Mouse (Mus musculus) lung, embryonic 15.5 days (tissue): ENCODE measurements around the gene Pde4dip. TPM values are rescaled to one million over a fixed set of nuclear protein-coding genes. Genes with fewer than 3 reads are reported as not detected.

Source experiments
- ATAC-seq: fragments of 200-750 bp; cut with Nextera tagmentation; 2 replicates; pipeline ENCODE4 v1.8.0; 2017; ENCODE audit warnings: moderate number of reproducible peaks, borderline replicate concordance; ENCODE audit not compliant: low FRiP score, low TSS enrichment; ENCODE audit errors: extremely low read depth
- H3K27ac ChIP-seq: fragments of 300-500 bp; sonication (generic); 2 replicates; pipeline ENCODE4 v1.5.1; 2015; ENCODE audit warnings: moderate library complexity, mild to moderate bottlenecking, inconsistent platforms
- H3K27me3 ChIP-seq: fragments of 300-500 bp; sonication (generic); 2 replicates; pipeline ENCODE4 v1.6.1; 2015; ENCODE audit warnings: inconsistent platforms
- H3K36me3 ChIP-seq: fragments of 300-500 bp; sonication (generic); 2 replicates; pipeline ENCODE4 v1.6.1; 2015; ENCODE audit warnings: inconsistent platforms
- H3K4me1 ChIP-seq: fragments of 300-500 bp; sonication (generic); 2 replicates; pipeline ENCODE4 v1.6.1; 2015; ENCODE audit warnings: inconsistent platforms
- H3K4me2 ChIP-seq: fragments of 300-500 bp; sonication (generic); 2 replicates; pipeline ENCODE4 v1.6.1; 2015; ENCODE audit warnings: inconsistent platforms, mild to moderate bottlenecking, moderate library complexity
- H3K4me3 ChIP-seq: fragments of 300-500 bp; sonication (generic); 2 replicates; pipeline ENCODE4 v1.5.1; 2015; ENCODE audit warnings: mild to moderate bottlenecking, inconsistent platforms
- H3K9ac ChIP-seq: fragments of 300-500 bp; sonication (generic); 2 replicates; pipeline ENCODE4 v1.6.1; 2015; ENCODE audit warnings: inconsistent platforms
- H3K9me3 ChIP-seq: fragments of 300-500 bp; sonication (generic); 2 replicates; pipeline ENCODE4 v1.6.1; 2016; ENCODE audit warnings: inconsistent platforms
- WGBS: fragments of 180-500 bp; shearing (Covaris S2); methylation state at CpG from one replicate; pipeline ENCODE4 v1.1.7; 2015; 5-methylcytosine and 5-hydroxymethylcytosine counted together
- polyA plus RNA-seq: library from polyadenylated mRNA; unstranded; fragments of >200 nt; fragmentation: Nextera tagmentation; extraction: Ambion mirVana; gene quantifications from 2 replicates; pipeline ENCODE4 v1.2.1, GENCODE M21; 2015

The Pde4dip gene
- polyA plus RNA-seq, result 16.4 and 18.3 TPM in 2 replicates

GRCm38 (mm10) chr3:97888168-97888901 lies at the start of gene Pde4dip:
Pde4dip (minus strand) TSS chr3:97888707.
- WGBS, result under 1% methylated on average over 41 of the region's 44 CpGs
- Histone ChIP-seq H3K4me1 (peaks cover 9% of the 10 kb centered on the region; the same call in 1 of the 2 replicates), H3K27me3 (peaks cover 56% of the 10 kb centered on the region), H3K9ac (peak within 1 kb of the TSS; percentile 14; the same call in 1 of the 2 replicates), H3K27ac (no peak within 1 kb of the TSS), H3K9me3 (no peaks in the 10 kb centered on the region), H3K4me2 (peak within 1 kb of the TSS; percentile 61), H3K4me3 (peak within 1 kb of the TSS; percentile 33), H3K36me3 (no peaks in the 10 kb centered on the region)
- no peak for ATAC-seq

DNA sequence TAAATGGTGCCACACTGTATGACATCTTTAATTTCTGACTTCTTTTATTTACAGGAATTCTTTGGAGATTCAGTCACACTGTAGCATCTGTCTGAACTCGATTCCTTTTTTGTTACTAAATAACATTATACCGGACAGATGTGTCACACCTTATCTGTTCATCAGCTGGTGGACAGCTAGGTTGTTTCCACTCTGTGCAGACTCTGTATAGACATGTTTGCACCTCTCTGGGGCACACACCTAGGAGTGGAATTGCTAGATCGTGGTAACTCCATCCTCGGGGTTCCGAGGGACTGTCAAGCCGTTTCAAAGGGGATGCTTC lies 49.4 kb upstream of the Pde4dip start:
- no peak overlapping the region for H3K4me3 ChIP-seq
- H3K9ac ChIP-seq, result no peak overlapping the region
- H3K27ac ChIP-seq, result no peak overlapping the region
- H3K4me1 ChIP-seq, result peaks cover 55% of the 10 kb centered on the region
- no peak overlapping the region for H3K4me2 ChIP-seq
- no peak for ATAC-seq
- no peaks in the 10 kb centered on the region for H3K36me3 ChIP-seq
- 0 out of 2 replicates have a peak, but pooled peaks cover 3% of the 10 kb centered on the region for H3K27me3 ChIP-seq
- no peaks in the 10 kb centered on the region for H3K9me3 ChIP-seq
- WGBS, result 52% methylated on average over 6 of the region's 6 CpGs

DNA sequence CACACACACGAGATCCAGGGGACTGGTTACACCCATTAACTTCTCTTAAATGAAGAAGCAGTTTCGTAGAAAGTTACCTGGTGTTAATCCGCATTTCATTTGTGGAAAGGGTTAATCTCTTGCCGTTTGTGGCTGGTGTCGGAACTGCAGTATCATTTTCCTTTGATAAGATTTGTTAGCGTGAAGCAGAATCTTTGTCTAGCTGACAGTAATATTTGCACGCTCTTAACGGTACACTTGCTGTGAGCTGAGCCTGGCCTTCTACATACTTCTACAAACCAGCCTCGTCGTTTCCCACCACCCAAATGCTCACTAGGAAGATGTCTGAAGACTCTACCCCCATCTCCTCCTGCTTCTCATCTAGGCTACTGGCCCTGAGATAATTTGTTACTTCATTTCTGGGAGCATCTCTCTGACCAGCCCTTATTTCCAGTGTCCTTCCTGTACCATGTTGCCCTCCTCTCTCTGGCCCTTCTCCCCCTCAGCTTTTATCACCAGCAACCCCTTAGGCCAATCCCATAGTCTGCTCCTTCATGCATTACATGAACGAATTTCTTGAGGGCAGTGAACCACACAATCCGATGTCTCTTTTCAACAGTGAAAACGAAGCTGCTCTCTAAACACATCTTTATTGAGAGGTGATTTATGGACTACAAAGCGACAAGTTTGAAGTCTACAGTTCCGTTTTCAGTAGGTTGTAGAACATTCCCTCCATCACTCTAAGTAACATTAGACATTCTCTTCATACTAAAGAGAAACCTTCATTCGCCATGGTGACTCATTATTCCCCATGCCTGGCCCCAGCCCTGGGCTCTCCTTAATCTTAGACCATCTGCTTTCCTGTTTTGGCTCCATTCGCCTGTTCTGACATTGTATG lies 48.8 kb upstream of the Pde4dip start:
- H3K36me3 ChIP-seq, result no peaks in the 10 kb centered on the region
- no peak overlapping the region for H3K4me3 ChIP-seq
- 35% methylated on average over 17 of the region's 17 CpGs for WGBS
- H3K4me2 ChIP-seq, result no peak overlapping the region
- H3K27ac ChIP-seq, result no peak overlapping the region
- no peaks in the 10 kb centered on the region for H3K9me3 ChIP-seq
- no peak overlapping the region for H3K9ac ChIP-seq
- ATAC-seq, result no peak
- peaks cover 55% of the 10 kb centered on the region for H3K4me1 ChIP-seq
- H3K27me3 ChIP-seq, result 0 out of 2 replicates have a peak, but pooled peaks cover 5% of the 10 kb centered on the region

DNA sequence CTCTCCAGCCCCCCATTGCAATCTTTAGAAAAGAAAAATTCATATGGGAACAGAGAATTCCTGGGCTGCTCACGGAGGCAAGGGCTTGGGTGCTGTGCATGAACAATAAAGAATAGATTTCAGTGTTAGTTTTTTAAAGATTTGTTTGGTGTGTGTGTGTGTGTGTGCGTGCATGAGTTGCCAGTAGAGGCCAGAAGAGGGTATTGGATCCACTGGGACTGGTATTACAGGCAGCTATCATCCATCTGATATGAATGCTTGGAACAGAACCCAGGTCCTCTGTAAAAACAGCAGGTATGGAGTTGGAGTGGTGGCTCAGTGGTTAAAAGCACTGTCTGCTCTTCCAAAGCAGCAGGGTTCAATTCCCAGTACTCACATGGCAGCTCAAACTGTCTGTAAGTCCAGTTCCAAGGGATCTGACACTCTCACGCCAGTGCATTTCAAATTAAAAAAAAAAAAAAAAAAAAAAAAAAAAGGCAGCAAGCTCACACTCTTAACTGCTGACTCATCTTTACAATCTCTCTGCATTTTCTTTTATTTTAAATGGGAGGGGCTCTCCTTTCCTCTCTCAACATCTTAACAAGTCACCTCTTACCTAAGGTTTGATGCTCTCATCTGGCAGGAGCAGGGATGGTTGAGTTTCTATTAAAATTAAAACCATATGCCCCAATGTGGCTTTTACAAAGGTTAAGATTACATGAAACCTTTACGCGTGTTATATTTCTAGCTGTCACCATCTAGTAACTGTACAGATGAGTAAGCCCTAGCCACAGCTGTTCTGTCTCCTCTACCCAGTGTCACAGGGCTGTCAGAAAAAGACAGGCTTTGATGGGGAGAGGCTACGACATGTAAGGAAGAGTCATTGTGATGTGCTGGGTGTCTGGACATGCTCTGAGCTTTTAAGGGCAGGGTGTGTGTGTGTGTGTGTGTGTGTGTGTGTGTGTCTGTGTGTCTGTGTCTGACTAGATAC lies 46.1 kb upstream of the Pde4dip start:
- Histone ChIP-seq H3K4me1 (peaks cover 55% of the 10 kb centered on the region), H3K27ac (no peak overlapping the region), H3K27me3 (0 out of 2 replicates have a peak, but pooled peaks cover 5% of the 10 kb centered on the region), H3K36me3 (no peaks in the 10 kb centered on the region), H3K4me2 (no peak overlapping the region), H3K9me3 (no peaks in the 10 kb centered on the region), H3K9ac (no peak overlapping the region), H3K4me3 (no peak overlapping the region)
- no peak for ATAC-seq
- 68% methylated on average over 6 of the region's 6 CpGs for WGBS

- Histone ChIP-seq H3K9me3 (no peaks in the 10 kb centered on the region), H3K27ac (no peak overlapping the region; the same call in 1 of the 2 replicates), H3K4me2 (no peak overlapping the region), H3K27me3 (0 out of 2 replicates have a peak, but pooled peaks cover 5% of the 10 kb centered on the region), H3K4me3 (no peak overlapping the region), H3K4me1 (peaks cover 53% of the 10 kb centered on the region), H3K9ac (no peak overlapping the region), H3K36me3 (no peaks in the 10 kb centered on the region)
- 75% methylated on average over 5 of the region's 5 CpGs for WGBS
- no peak for ATAC-seq
These were observed 45.3 kb upstream of the Pde4dip start for GRCm38 (mm10) chr3:97933811-97934210.

DNA sequence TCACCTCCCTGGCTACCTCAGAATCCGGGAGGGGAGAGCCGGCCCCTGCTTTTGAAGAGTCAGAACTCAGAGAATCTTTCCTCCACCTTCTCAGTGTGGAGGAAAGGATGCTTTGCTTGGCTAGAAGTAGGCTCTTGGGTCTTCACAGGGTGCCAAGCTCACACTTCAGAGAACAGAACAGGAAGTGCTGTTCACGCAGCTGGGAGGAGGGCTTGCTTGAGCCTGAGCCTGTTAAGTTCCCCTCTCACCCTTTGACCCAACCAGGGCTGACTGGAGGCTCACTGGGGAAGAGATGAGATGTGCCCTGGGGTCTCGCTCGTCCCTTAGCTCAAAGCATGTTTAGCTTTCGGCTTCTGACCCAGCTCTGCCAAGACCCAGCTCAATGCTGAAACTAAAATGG lies 44.7 kb upstream of the Pde4dip start:
- WGBS, result 46% methylated on average over 6 of the region's 6 CpGs
- no peak overlapping the region for H3K9ac ChIP-seq
- ATAC-seq, result no peak

GRCm38 (mm10) chr3:97932771-97933170 lies 44.3 kb upstream of the Pde4dip start:
- Histone ChIP-seq H3K4me1 (peaks cover 50% of the 10 kb centered on the region), H3K9me3 (no peaks in the 10 kb centered on the region), H3K4me3 (no peak overlapping the region), H3K27ac (no peak overlapping the region), H3K27me3 (0 out of 2 replicates have a peak, but pooled peaks cover 5% of the 10 kb centered on the region), H3K4me2 (no peak overlapping the region), H3K9ac (no peak overlapping the region), H3K36me3 (no peaks in the 10 kb centered on the region)
- 51% methylated on average over 11 of the region's 11 CpGs for WGBS
- ATAC-seq, result no peak

More for the DNA sequence above, 44.7 kb upstream of the Pde4dip start:
- Histone ChIP-seq H3K27ac (no peak overlapping the region), H3K4me3 (no peak overlapping the region), H3K9me3 (no peaks in the 10 kb centered on the region), H3K36me3 (no peaks in the 10 kb centered on the region), H3K4me1 (peaks cover 50% of the 10 kb centered on the region), H3K27me3 (0 out of 2 replicates have a peak, but pooled peaks cover 5% of the 10 kb centered on the region), H3K4me2 (no peak overlapping the region)

DNA sequence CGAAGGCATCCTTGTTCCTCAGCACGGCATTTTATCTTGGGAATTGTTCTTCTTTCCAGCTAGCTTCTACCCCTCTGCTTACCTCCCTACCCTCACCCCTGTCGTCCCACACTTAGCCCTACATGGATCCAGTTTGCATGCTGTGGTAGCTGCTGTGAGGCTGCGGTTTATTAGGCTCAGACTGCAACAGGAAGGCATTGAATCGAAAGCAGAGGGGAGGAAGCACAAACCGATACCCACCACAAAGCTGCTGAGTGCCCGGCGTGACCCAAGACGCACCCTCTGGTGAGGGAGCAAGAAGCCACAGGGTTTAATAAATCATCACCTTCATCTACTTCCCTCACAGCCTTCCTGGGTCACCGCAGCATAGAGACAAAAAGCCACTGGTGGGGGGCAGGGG lies 43.6 kb upstream of the Pde4dip start:
- Histone ChIP-seq H3K27me3 (0 out of 2 replicates have a peak, but pooled peaks cover 5% of the 10 kb centered on the region), H3K36me3 (no peaks in the 10 kb centered on the region), H3K27ac (0 out of 2 replicates have a peak overlapping the region, but pooled peaks have one; percentile 25), H3K4me1 (peaks cover 48% of the 10 kb centered on the region), H3K4me2 (peak overlapping the region; percentile 28), H3K9me3 (no peaks in the 10 kb centered on the region), H3K9ac (0 out of 2 replicates have a peak overlapping the region, but pooled peaks have one; percentile 4), H3K4me3 (no peak overlapping the region)
- ATAC-seq, result no peak
- WGBS, result 18% methylated on average over 10 of the region's 10 CpGs

DNA sequence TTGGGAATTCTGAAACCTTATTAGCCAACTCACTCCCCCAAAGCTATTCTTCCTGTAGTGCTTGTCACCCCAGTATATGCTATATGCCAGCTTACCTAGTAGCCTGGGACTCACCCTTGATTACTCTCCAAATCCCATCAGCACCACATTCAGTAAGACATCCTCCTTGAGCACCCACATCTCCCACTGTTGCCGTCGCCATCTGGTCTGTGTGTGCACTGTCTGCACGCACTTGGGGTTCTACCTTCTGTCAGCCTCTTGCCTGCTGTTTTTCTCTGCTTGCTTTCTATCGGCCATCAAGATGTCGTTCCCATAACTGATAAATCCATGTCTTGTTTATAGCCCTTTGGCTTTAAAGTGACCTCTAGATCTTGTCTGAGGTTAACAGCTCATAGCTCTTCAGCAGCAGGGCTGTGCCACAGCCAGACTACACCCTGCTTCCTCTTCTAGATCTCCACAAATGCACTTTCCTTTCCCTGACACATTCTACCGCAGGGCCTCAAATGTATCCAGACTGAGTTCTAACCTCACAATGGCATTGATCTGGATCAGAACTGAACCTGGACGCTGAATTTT lies 42.9 kb upstream of the Pde4dip start:
- no peaks in the 10 kb centered on the region for H3K9me3 ChIP-seq
- H3K27ac ChIP-seq, result no peak overlapping the region
- 0 out of 2 replicates have a peak overlapping the region, but pooled peaks have one; percentile 28 for H3K4me2 ChIP-seq
- no peak overlapping the region for H3K4me3 ChIP-seq
- peaks cover 47% of the 10 kb centered on the region for H3K4me1 ChIP-seq
- no peak for ATAC-seq
- 53% methylated on average over 7 of the region's 7 CpGs for WGBS
- H3K9ac ChIP-seq, result no peak overlapping the region
- no peaks in the 10 kb centered on the region for H3K36me3 ChIP-seq
- 0 out of 2 replicates have a peak, but pooled peaks cover 5% of the 10 kb centered on the region for H3K27me3 ChIP-seq

DNA sequence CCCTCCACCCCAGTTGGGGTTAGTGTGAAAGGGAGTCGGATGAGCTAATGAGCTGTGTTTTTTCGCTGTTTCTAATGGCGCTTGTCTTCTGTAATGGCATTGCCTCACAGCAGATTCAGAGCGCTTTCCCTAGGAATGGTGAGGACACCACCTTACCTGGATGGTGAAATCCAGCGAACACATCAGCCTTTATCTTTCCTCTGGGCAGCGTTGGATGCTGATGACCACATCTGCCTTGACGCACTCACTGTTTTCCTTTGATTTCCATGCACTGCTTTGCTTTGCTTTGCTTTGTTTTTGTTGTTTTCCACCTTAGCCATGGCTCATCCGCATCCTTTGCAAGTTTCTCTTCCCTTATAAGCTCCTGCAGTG lies 42.3 kb upstream of the Pde4dip start:
- peaks cover 47% of the 10 kb centered on the region for H3K4me1 ChIP-seq
- no peak overlapping the region for H3K9ac ChIP-seq
- 0 out of 2 replicates have a peak, but pooled peaks cover 5% of the 10 kb centered on the region for H3K27me3 ChIP-seq
- no peaks in the 10 kb centered on the region for H3K9me3 ChIP-seq
- no peak for ATAC-seq
- H3K27ac ChIP-seq, result no peak overlapping the region
- no peak overlapping the region for H3K4me2 ChIP-seq
- H3K36me3 ChIP-seq, result no peaks in the 10 kb centered on the region
- H3K4me3 ChIP-seq, result no peak overlapping the region
- 70% methylated on average over 8 of the region's 8 CpGs for WGBS
